Mouse (Mus musculus): ENCODE data around the gene Enpep.
A peak's percentile ranks its signal among the peaks of the same experiment; 100 is the strongest.

The Enpep gene

GRCm38 (mm10) chr3:129332586-129332985 lies at the start of gene Enpep:
TSS of gene Enpep (minus strand) at chr3:129332720.
- DNase-seq (ENCODE audit: low spot score) = peak; percentile 29

- no peak for DNase-seq (ENCODE audit: low spot score)
Measured at GRCm38 (mm10) chr3:129379109-129379508, 46.6 kb upstream of the Enpep start.

GRCm38 (mm10) chr3:129375087-129375486 lies 42.6 kb upstream of the Enpep start:
- DNase-seq (ENCODE audit: low spot score) = no peak

GRCm38 (mm10) chr3:129373108-129373507 lies 40.6 kb upstream of the Enpep start:
- no peak for DNase-seq (ENCODE audit: low spot score)

- no peak for DNase-seq (ENCODE audit: low spot score)
Measured at GRCm38 (mm10) chr3:129369491-129369890, 37.0 kb upstream of the Enpep start.

- DNase-seq (ENCODE audit: low spot score) = no peak
Measured at GRCm38 (mm10) chr3:129365919-129366318, 33.4 kb upstream of the Enpep start.

GRCm38 (mm10) chr3:129364818-129365390 lies 32.4 kb upstream of the Enpep start:
- no peak for DNase-seq (ENCODE audit: low spot score)

GRCm38 (mm10) chr3:129363426-129363825 lies 30.9 kb upstream of the Enpep start:
- no peak for DNase-seq (ENCODE audit: low spot score)

- no peak for DNase-seq (ENCODE audit: low spot score)
Measured at GRCm38 (mm10) chr3:129358115-129358514, 25.6 kb upstream of the Enpep start.

GRCm38 (mm10) chr3:129353901-129354300 lies 21.4 kb upstream of the Enpep start:
- no peak for DNase-seq (ENCODE audit: low spot score)

GRCm38 (mm10) chr3:129351320-129351877 lies 18.9 kb upstream of the Enpep start:
- DNase-seq (ENCODE audit: low spot score) = no peak

- no peak for DNase-seq (ENCODE audit: low spot score)
Measured at GRCm38 (mm10) chr3:129347277-129347676, 14.8 kb upstream of the Enpep start.

- DNase-seq (ENCODE audit: low spot score) = no peak
Measured at GRCm38 (mm10) chr3:129342767-129343166, 10.2 kb upstream of the Enpep start.

- DNase-seq (ENCODE audit: low spot score) = no peak
Measured at GRCm38 (mm10) chr3:129341066-129341465, 8.5 kb upstream of the Enpep start.

- no peak for DNase-seq (ENCODE audit: low spot score)
Measured at GRCm38 (mm10) chr3:129338296-129339091, 6.0 kb upstream of the Enpep start.

GRCm38 (mm10) chr3:129332142-129332541 lies 378 bp downstream of the Enpep start:
- DNase-seq (ENCODE audit: low spot score) = no peak

GRCm38 (mm10) chr3:129331427-129331826 lies 1.1 kb downstream of the Enpep start:
- no peak for DNase-seq (ENCODE audit: low spot score)

GRCm38 (mm10) chr3:129328056-129328455 lies 4.5 kb downstream of the Enpep start:
- DNase-seq (ENCODE audit: low spot score) = no peak

GRCm38 (mm10) chr3:129321585-129321984 lies 10.9 kb downstream of the Enpep start:
- DNase-seq (ENCODE audit: low spot score) = no peak

GRCm38 (mm10) chr3:129317032-129317729 lies 15.3 kb downstream of the Enpep start:
- no peak for DNase-seq (ENCODE audit: low spot score)

GRCm38 (mm10) chr3:129313671-129314415 lies 18.7 kb downstream of the Enpep start:
- no peak for DNase-seq (ENCODE audit: low spot score)

- no peak for DNase-seq (ENCODE audit: low spot score)
Measured at GRCm38 (mm10) chr3:129313221-129313620, 19.3 kb downstream of the Enpep start.
